8 mouse cellular contexts compared by ENCODE assay signal in genomic region chr15:89372536-89372935, GRCm38 (mm10). TPM values are rescaled to one million over a fixed set of nuclear protein-coding genes. Genes with fewer than 3 reads are reported as not detected.
DNase-seq lines count a peak whose midpoint lies in the region; ATAC-seq and TF ChIP-seq lines count a peak whose summit lies in the region.

No protein-coding gene starts in this region.

- peak overlapping the region; percentile 87; the same call in 1 of the 2 replicates for H3K27ac ChIP-seq in heart, postnatal 0 days (ENCODE audit: low read depth)
- H3K27ac ChIP-seq in brown adipose tissue, adult 24 weeks (replicated peaks; ENCODE audit: low read depth, low read length): no peak overlapping the region; the same call in 1 of the 2 replicates
- H3K27ac ChIP-seq in hindbrain, embryonic 14.5 days: no peak overlapping the region
- H3K27ac ChIP-seq in midbrain, embryonic 13.5 days: 0 out of 2 replicates have a peak overlapping the region, but pooled peaks have one; percentile 95

- peaks cover 8% of the 10 kb centered on the region; the same call in 1 of the 2 replicates for H3K4me1 ChIP-seq in heart, postnatal 0 days (ENCODE audit: control insufficient read depth, insufficient read depth)
- peaks cover 6% of the 10 kb centered on the region; the same call in 1 of the 2 replicates for H3K4me1 ChIP-seq in brown adipose tissue, adult 24 weeks (ENCODE audit: control insufficient read depth, insufficient read depth, insufficient read length, low read length)
- H3K4me1 ChIP-seq in hindbrain, embryonic 14.5 days (replicated peaks; ENCODE audit: control insufficient read depth, insufficient read depth, low read length): peaks cover 15% of the 10 kb centered on the region
- H3K4me1 ChIP-seq in midbrain, embryonic 13.5 days (replicated peaks): peaks cover 24% of the 10 kb centered on the region

- 0 out of 2 replicates have a peak overlapping the region, but pooled peaks have one; percentile 79 for H3K4me2 ChIP-seq in heart, postnatal 0 days (ENCODE audit: low read depth, low read length)
- peak overlapping the region; percentile 70 for H3K4me2 ChIP-seq in hindbrain, embryonic 14.5 days (replicated peaks)
- H3K4me2 ChIP-seq in midbrain, embryonic 13.5 days (replicated peaks): peak overlapping the region; percentile 71

- no peak for ATAC-seq in heart, postnatal 0 days (ENCODE audit: insufficient read depth, low read depth)
- no peak for ATAC-seq in hindbrain, embryonic 14.5 days (ENCODE audit: low FRiP score)
- ATAC-seq in midbrain, embryonic 13.5 days: no peak

- H3K9ac ChIP-seq in heart, postnatal 0 days (replicated peaks; ENCODE audit: low read depth, low read length): no peak overlapping the region
- peak overlapping the region; percentile 77 for H3K9ac ChIP-seq in hindbrain, embryonic 14.5 days
- H3K9ac ChIP-seq in midbrain, embryonic 13.5 days (replicated peaks): peak overlapping the region; percentile 86; the same call in 1 of the 2 replicates

- H3K27me3 ChIP-seq in heart, postnatal 0 days (ENCODE audit: control insufficient read depth, insufficient read depth, low read length): peaks cover 14% of the 10 kb centered on the region
- peaks cover 18% of the 10 kb centered on the region for H3K27me3 ChIP-seq in hindbrain, embryonic 14.5 days (ENCODE audit: control insufficient read depth, insufficient read depth, low read length)
- peaks cover 18% of the 10 kb centered on the region for H3K27me3 ChIP-seq in midbrain, embryonic 13.5 days

- peaks cover 47% of the 10 kb centered on the region for H3K36me3 ChIP-seq in heart, postnatal 0 days (replicated peaks; ENCODE audit: control insufficient read depth, insufficient read depth, low read length)
- H3K36me3 ChIP-seq in hindbrain, embryonic 14.5 days (replicated peaks; ENCODE audit: control insufficient read depth, insufficient read depth): peaks cover 48% of the 10 kb centered on the region
- peaks cover 53% of the 10 kb centered on the region for H3K36me3 ChIP-seq in midbrain, embryonic 13.5 days

- no peak overlapping the region for H3K4me3 ChIP-seq in heart, postnatal 0 days (ENCODE audit: low read depth, low read length)
- peak overlapping the region; percentile 87 for H3K4me3 ChIP-seq in brown adipose tissue, adult 24 weeks (ENCODE audit: insufficient read depth, low read depth, low read length)
- peak overlapping the region; percentile 61 for H3K4me3 ChIP-seq in hindbrain, embryonic 14.5 days (replicated peaks; ENCODE audit: low read length)
- peak overlapping the region; percentile 64 for H3K4me3 ChIP-seq in midbrain, embryonic 13.5 days (replicated peaks)

- 83% methylated on average over 7 of the region's 7 CpGs for WGBS in heart, postnatal 0 days
- 84% methylated on average over 7 of the region's 7 CpGs for WGBS in hindbrain, embryonic 14.5 days
- 84% methylated on average over 7 of the region's 7 CpGs for WGBS in midbrain, embryonic 13.5 days

- DNase-seq in heart, postnatal 0 days (ENCODE audit: low spot score): no peak
- DNase-seq in heart, adult 8-10 months (ENCODE audit: low spot score): no peak
- DNase-seq in hindbrain, embryonic 14.5 days (ENCODE audit: low spot score): no peak
- no peak for DNase-seq in spleen, postnatal 36 days (ENCODE audit: low spot score in 2 of 2)
- no peak for DNase-seq in layer of hippocampus, adult 11-12 months (ENCODE audit: low spot score)
- DNase-seq in urinary bladder, postnatal 10 days (ENCODE audit: low spot score): no peak

- TF ChIP-seq CTCF in heart, postnatal 0 days (IDR thresholded peaks at IDR 0.05; ENCODE audit: low read depth): no peak

- no peak for TF ChIP-seq EP300 in heart, postnatal 0 days (IDR thresholded peaks at IDR 0.05; ENCODE audit: low read depth)

- no peaks in the 10 kb centered on the region for H3K9me3 ChIP-seq in heart, postnatal 0 days (replicated peaks; ENCODE audit: control insufficient read depth, low read length)
- H3K9me3 ChIP-seq in hindbrain, embryonic 14.5 days (ENCODE audit: control insufficient read depth, low read length): no peaks in the 10 kb centered on the region
- no peaks in the 10 kb centered on the region for H3K9me3 ChIP-seq in midbrain, embryonic 13.5 days

RNA-seq across cellular contexts. Expression of gene Sco2, which starts 1.1 kb away (rescaled TPM):
- 29.0 and 30.6 TPM in 2 replicates for total RNA-seq in heart, postnatal 0 days (2014; rRNA removed; ENCODE audit: low replicate concordance)
- polyA plus RNA-seq in heart, postnatal 0 days (2015; fragmentation: Nextera tagmentation; extraction: Ambion mirVana): 8.1 and 9.4 TPM in 2 replicates
- total RNA-seq in heart, adult 8-10 months (2022): 10 to 100 TPM; 21.9 to 32.0 (median 24.4) TPM
- polyA plus RNA-seq in brown adipose tissue, adult 24 weeks (2012; ENCODE audit: insufficient read depth, insufficient read length, missing spikeins): 22.7 and 24.0 TPM in 2 replicates
- polyA plus RNA-seq in hindbrain, embryonic 14.5 days (2014; fragmentation: Nextera tagmentation; extraction: Ambion mirVana): 19.5 and 20.5 TPM in 2 replicates
- 7.3 and 9.4 TPM in 2 replicates for polyA plus RNA-seq in midbrain, embryonic 13.5 days (2015; fragmentation: Nextera tagmentation; extraction: Ambion mirVana)

RNA-seq across cellular contexts. Expression of gene Tymp, which starts 4.3 kb away (rescaled TPM):
- 1.6 and 7.2 TPM in 2 replicates for total RNA-seq in heart, postnatal 0 days (2014; rRNA removed; ENCODE audit: low replicate concordance)
- polyA plus RNA-seq in heart, postnatal 0 days (2015; fragmentation: Nextera tagmentation; extraction: Ambion mirVana): 1.3 and 1.4 TPM in 2 replicates
- total RNA-seq in heart, adult 8-10 months (2022): under 1 TPM; 0.22 to 0.72 (median 0.31) TPM
- 0.55 TPM in 1 of 2 replicates, not detected in the other for polyA plus RNA-seq in brown adipose tissue, adult 24 weeks (2012; ENCODE audit: insufficient read depth, insufficient read length, missing spikeins)
- polyA plus RNA-seq in hindbrain, embryonic 14.5 days (2014; fragmentation: Nextera tagmentation; extraction: Ambion mirVana): 2.2 and 3.0 TPM in 2 replicates
- 2.3 and 2.4 TPM in 2 replicates for polyA plus RNA-seq in midbrain, embryonic 13.5 days (2015; fragmentation: Nextera tagmentation; extraction: Ambion mirVana)

RNA-seq across cellular contexts. Expression of gene Odf3b, which starts 6.5 kb away (rescaled TPM):
- total RNA-seq in heart, postnatal 0 days (2014; rRNA removed; ENCODE audit: low replicate concordance): 0.46 TPM in 1 of 2 replicates, not detected in the other
- polyA plus RNA-seq in heart, postnatal 0 days (2015; fragmentation: Nextera tagmentation; extraction: Ambion mirVana): 0.67 and 1.7 TPM in 2 replicates
- 1 to 10 TPM in 3 of 4 experiments, under 1 TPM in 1; 0.41 to 2.3 (median 2.2) TPM for total RNA-seq in heart, adult 8-10 months (2022)
- polyA plus RNA-seq in brown adipose tissue, adult 24 weeks (2012; ENCODE audit: insufficient read depth, insufficient read length, missing spikeins): not detected in 2 replicates
- polyA plus RNA-seq in hindbrain, embryonic 14.5 days (2014; fragmentation: Nextera tagmentation; extraction: Ambion mirVana): 1.3 and 5.5 TPM in 2 replicates
- 1.3 TPM in 2 replicates for polyA plus RNA-seq in midbrain, embryonic 13.5 days (2015; fragmentation: Nextera tagmentation; extraction: Ambion mirVana)

RNA-seq across cellular contexts. Expression of gene Klhdc7b, which starts 12.2 kb away (rescaled TPM):
- not detected in 2 replicates for total RNA-seq in heart, postnatal 0 days (2014; rRNA removed; ENCODE audit: low replicate concordance)
- not detected in 2 replicates for polyA plus RNA-seq in heart, postnatal 0 days (2015; fragmentation: Nextera tagmentation; extraction: Ambion mirVana)
- not detected for total RNA-seq in heart, adult 8-10 months (2022)
- polyA plus RNA-seq in brown adipose tissue, adult 24 weeks (2012; ENCODE audit: insufficient read depth, insufficient read length, missing spikeins): not detected in 2 replicates
- 0.07 TPM in 1 of 2 replicates, not detected in the other for polyA plus RNA-seq in hindbrain, embryonic 14.5 days (2014; fragmentation: Nextera tagmentation; extraction: Ambion mirVana)
- not detected in 2 replicates for polyA plus RNA-seq in midbrain, embryonic 13.5 days (2015; fragmentation: Nextera tagmentation; extraction: Ambion mirVana)

RNA-seq across cellular contexts. Expression of gene Ncaph2, which starts 17.0 kb away (rescaled TPM):
- 83.8 and 136 TPM in 2 replicates for total RNA-seq in heart, postnatal 0 days (2014; rRNA removed; ENCODE audit: low replicate concordance)
- polyA plus RNA-seq in heart, postnatal 0 days (2015; fragmentation: Nextera tagmentation; extraction: Ambion mirVana): 59.4 and 64.3 TPM in 2 replicates
- 10 to 100 TPM; 52.8 to 67.4 (median 57.4) TPM for total RNA-seq in heart, adult 8-10 months (2022)
- 59.3 and 60.2 TPM in 2 replicates for polyA plus RNA-seq in brown adipose tissue, adult 24 weeks (2012; ENCODE audit: insufficient read depth, insufficient read length, missing spikeins)
- polyA plus RNA-seq in hindbrain, embryonic 14.5 days (2014; fragmentation: Nextera tagmentation; extraction: Ambion mirVana): 94.7 and 112 TPM in 2 replicates
- 121 and 130 TPM in 2 replicates for polyA plus RNA-seq in midbrain, embryonic 13.5 days (2015; fragmentation: Nextera tagmentation; extraction: Ambion mirVana)

Comparison
In these comparisons a context has a peak if more than half of its experiments do, and no peak if none do; other contexts are left out.
1. H3K27ac ChIP-seq: peak in heart, postnatal 0 days (single experiment) and midbrain, embryonic 13.5 days (single experiment); none in brown adipose tissue, adult 24 weeks (single experiment) and hindbrain, embryonic 14.5 days (single experiment).
2. Peak in every context shown above with its lines, with median percentiles within 50 percentile points of each other: H3K4me2 ChIP-seq.